Mouse (Mus musculus) G1E (cell line): Measurements from ENCODE around the gene Tc2n. TPM values are rescaled to one million over a fixed set of nuclear protein-coding genes. Genes with fewer than 3 reads are reported as not detected.
"Not testable (repeated sequence)": the region's sequence is repeated elsewhere in the genome, so short reads cannot be mapped to it uniquely, and the experiment has no call there.

ENCODE experiments used
- ATAC-seq: 2 replicates; pipeline ENCODE4 v1.8.0; 2016; ENCODE audit warnings: mild to moderate bottlenecking; ENCODE audit not compliant: insufficient number of reproducible peaks, poor library complexity, low FRiP score, severe bottlenecking; ENCODE audit errors: extremely low read depth
- DNase-seq: peaks from one replicate; pipeline ENCODE4 v3.0.0; 2012; ENCODE audit warnings: low spot score
- H3K27me3 ChIP-seq: 2 replicates; pipeline ENCODE4 v1.6.1; 2012; ENCODE audit warnings: mild to moderate bottlenecking, low read length, inconsistent platforms; ENCODE audit not compliant: insufficient read depth
- H3K36me3 ChIP-seq: replicated peaks from 2 replicates; pipeline ENCODE3; 2012; ENCODE audit warnings: mild to moderate bottlenecking, inconsistent platforms
- H3K4me1 ChIP-seq: 2 replicates; pipeline ENCODE4 v1.6.1; 2012; ENCODE audit warnings: low read depth, low read length, inconsistent platforms, mixed read lengths; ENCODE audit not compliant: insufficient read depth
- H3K4me3 ChIP-seq: 2 replicates; pipeline ENCODE4 v1.5.1; 2012; ENCODE audit warnings: low read depth, mild to moderate bottlenecking, inconsistent platforms, low read length, moderate library complexity, mixed read lengths
- H3K9me3 ChIP-seq: replicated peaks from 2 replicates; pipeline ENCODE4 v1.6.1; 2012; ENCODE audit warnings: inconsistent platforms
- CTCF ChIP-seq: IDR thresholded peaks from 2 replicates; pipeline ENCODE4 v1.5.1; 2012; ENCODE audit warnings: low read depth, low read length, inconsistent platforms, mixed read lengths
- GATA1 ChIP-seq: IDR thresholded peaks from 2 replicates; pipeline ENCODE4 v1.6.1; 2012; ENCODE audit warnings: borderline replicate concordance, low read length, inconsistent platforms, mixed read lengths
- GATA2 ChIP-seq: IDR thresholded peaks from 2 replicates; pipeline ENCODE4 v1.6.1; 2012; ENCODE audit warnings: low read depth, low read length, inconsistent platforms, borderline replicate concordance
- POLR2AphosphoS5 ChIP-seq: IDR thresholded peaks from 2 replicates; pipeline ENCODE4 v1.6.1; 2012; ENCODE audit warnings: low read depth, low read length, inconsistent platforms; ENCODE audit not compliant: insufficient replicate concordance
- TAL1 ChIP-seq: conservative IDR thresholded peaks from 2 replicates; pipeline ENCODE4 v1.6.1; 2012; ENCODE audit warnings: low read depth, low read length, inconsistent platforms, mixed read lengths
- polyA plus RNA-seq: library from polyadenylated mRNA; stranded (reverse); fragments of >175 nt; gene quantifications from 2 replicates; pipeline ENCODE4 v1.2.3, GENCODE M21; 2012
- total RNA-seq, 2 experiments: library from RNA; stranded (forward) in 1 of 2; stranded (reverse) in 1 of 2; fragments of 200-1000 nt in 1 of 2; fragments of >200 nt in 1 of 2; fragmentation: Nextera tagmentation in 1 of 2; gene quantifications; 2 replicates each; pipeline ENCODE4 v1.2.3; 2014 to 2017

The Tc2n gene
- total and polyA plus RNA-seq, 3 experiments: 0.22 TPM; not detected in 2

GRCm38 (mm10) chr12:101699176-101699575, 19.1 kb downstream of the Tc2n start:
- TF ChIP-seq GATA2: no peak
- no peak for TF ChIP-seq TAL1
- TF ChIP-seq CTCF: no peak
- TF ChIP-seq GATA1: no peak
- TF ChIP-seq POLR2AphosphoS5: no peak
- Histone ChIP-seq H3K36me3 (no peaks in the 10 kb centered on the region), H3K9me3 (no peaks in the 10 kb centered on the region), H3K27me3 (no peaks in the 10 kb centered on the region), H3K4me1 (no peaks in the 10 kb centered on the region), H3K4me3 (no peak overlapping the region)
- no peak for ATAC-seq
- DNase-seq: no peak

DNA sequence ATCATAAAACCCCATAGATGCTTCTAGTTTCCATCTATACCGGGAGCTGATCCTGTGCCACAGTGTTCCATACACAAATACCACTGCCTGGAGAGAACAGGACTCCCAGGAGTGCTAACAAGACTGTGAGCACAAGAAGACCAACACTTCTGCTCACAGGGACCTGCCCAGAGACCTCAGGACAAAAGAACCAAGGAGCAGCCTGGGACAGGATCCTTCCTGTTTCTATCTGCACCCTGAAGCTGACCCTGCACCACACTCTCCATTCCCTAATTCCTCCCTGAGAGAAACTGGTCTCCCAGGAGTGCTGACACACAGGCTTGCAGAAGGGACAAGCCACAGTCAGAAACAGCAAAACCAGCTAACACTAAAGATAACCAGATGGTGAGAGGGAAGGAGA, 21.8 kb downstream of the Tc2n start:
- no peaks in the 10 kb centered on the region for H3K36me3 ChIP-seq
- no peak overlapping the region for H3K4me3 ChIP-seq
- H3K27me3 ChIP-seq: peaks cover 3% of the 10 kb centered on the region; the same call in 1 of the 2 replicates
- no peak for TF ChIP-seq GATA2
- no peak for TF ChIP-seq POLR2AphosphoS5
- TF ChIP-seq TAL1: no peak
- TF ChIP-seq CTCF: no peak
- TF ChIP-seq GATA1: no peak
- H3K9me3 ChIP-seq: no peaks in the 10 kb centered on the region
- no peak for ATAC-seq
- no peaks in the 10 kb centered on the region for H3K4me1 ChIP-seq
- no peak for DNase-seq

GRCm38 (mm10) chr12:101680538-101680937, 37.8 kb downstream of the Tc2n start:
- TF ChIP-seq POLR2AphosphoS5 (no peak), GATA2 (no peak), CTCF (no peak), GATA1 (no peak), TAL1 (no peak)
- DNase-seq: no peak
- Histone ChIP-seq H3K36me3 (no peaks in the 10 kb centered on the region), H3K9me3 (no peaks in the 10 kb centered on the region), H3K4me1 (no peaks in the 10 kb centered on the region), H3K4me3 (no peak overlapping the region), H3K27me3 (no peaks in the 10 kb centered on the region)
- ATAC-seq: no peak

- ATAC-seq (no peak), DNase-seq (no peak)
- H3K27me3 ChIP-seq: no peaks in the 10 kb centered on the region
- H3K9me3 ChIP-seq: no peaks in the 10 kb centered on the region
- no peak overlapping the region for H3K4me3 ChIP-seq
- no peaks in the 10 kb centered on the region for H3K4me1 ChIP-seq
- H3K36me3 ChIP-seq: no peaks in the 10 kb centered on the region
- TF ChIP-seq GATA1: no peak
- TF ChIP-seq GATA2: no peak
- no peak for TF ChIP-seq POLR2AphosphoS5
- TF ChIP-seq CTCF: no peak
- no peak for TF ChIP-seq TAL1
Measured at GRCm38 (mm10) chr12:101667502-101667901, 50.8 kb downstream of the Tc2n start.

DNA sequence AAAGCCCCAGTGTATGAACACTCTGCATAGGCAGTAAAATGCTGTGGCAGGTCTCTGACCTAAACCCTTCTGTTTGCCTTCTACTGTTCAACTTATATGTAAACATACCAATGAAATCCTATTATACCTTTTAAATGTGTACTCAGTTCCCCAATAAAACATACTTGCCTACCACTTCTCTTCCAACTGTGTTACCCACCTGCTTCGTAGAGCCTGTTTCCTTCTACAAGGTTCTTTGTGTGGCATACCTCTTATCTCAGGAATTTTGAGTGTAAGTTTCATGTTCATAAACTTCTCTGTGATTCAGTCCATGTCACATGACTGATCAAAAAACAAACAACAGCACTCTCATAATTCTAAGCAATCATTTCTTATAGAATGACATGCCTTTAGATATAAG, 85.2 kb downstream of the Tc2n start:
- TF ChIP-seq TAL1 (no peak), CTCF (no peak), GATA2 (no peak), GATA1 (no peak), POLR2AphosphoS5 (no peak)
- DNase-seq (no peak), ATAC-seq (no peak)
- H3K4me3 ChIP-seq: no peak overlapping the region
- no peaks in the 10 kb centered on the region for H3K9me3 ChIP-seq
- no peaks in the 10 kb centered on the region for H3K36me3 ChIP-seq
- no peaks in the 10 kb centered on the region for H3K27me3 ChIP-seq
- no peaks in the 10 kb centered on the region for H3K4me1 ChIP-seq

- H3K27me3 ChIP-seq, H3K4me3 ChIP-seq, DNase-seq, ATAC-seq, H3K36me3 ChIP-seq, H3K9me3 ChIP-seq, H3K4me1 ChIP-seq: not testable (repeated sequence)
Measured at GRCm38 (mm10) chr12:101606622-101607021, 111.7 kb downstream of the Tc2n start.

Other genes starting within 250 kb of the Tc2n start
- not detected in 2 replicates for gene Fbln5, start 100.5 kb upstream of the Tc2n start, total RNA-seq (2014; fragmentation: Nextera tagmentation)
- 0.12 and 0.22 TPM in 2 replicates for gene Fbln5, start 100.5 kb upstream of the Tc2n start, total RNA-seq (2017)
- not detected in 2 replicates for gene Fbln5, start 100.5 kb upstream of the Tc2n start, polyA plus RNA-seq
- gene Trip11, start 194.7 kb upstream of the Tc2n start, total RNA-seq (2014; fragmentation: Nextera tagmentation): 68.8 and 77.1 TPM in 2 replicates
- 30.5 and 45.7 TPM in 2 replicates for gene Trip11, start 194.7 kb upstream of the Tc2n start, total RNA-seq (2017)
- 2.9 and 3.6 TPM in 2 replicates for gene Trip11, start 194.7 kb upstream of the Tc2n start, polyA plus RNA-seq
- gene Atxn3, start 239.7 kb upstream of the Tc2n start, total RNA-seq (2014; fragmentation: Nextera tagmentation): 72.5 and 75.6 TPM in 2 replicates
- gene Atxn3, start 239.7 kb upstream of the Tc2n start, total RNA-seq (2017): 81.8 and 98.8 TPM in 2 replicates
- gene Atxn3, start 239.7 kb upstream of the Tc2n start, polyA plus RNA-seq: 3.7 and 5.6 TPM in 2 replicates